16 mouse cellular contexts compared by ENCODE assay signal in genomic region chr6:60761710-60762109, GRCm38 (mm10).
"Had no signal": no experiment of that assay in that cellular context is flagged by ENCODE, and none has a peak within 500 bp of the region (broad histone marks: within the 10 kb centered on the region; RNA-seq: fewer than 3 reads in every experiment).

No protein-coding gene starts in this region.

- H3K4me1 ChIP-seq: limb, embryonic 12.5 days; midbrain, embryonic 12.5 days had no signal

- H3K4me3 ChIP-seq: limb, embryonic 12.5 days; midbrain, embryonic 12.5 days; myocyte had no signal

- H3K27me3 ChIP-seq: limb, embryonic 12.5 days; midbrain, embryonic 12.5 days had no signal

- H3K27ac ChIP-seq: kidney, postnatal 0 days; limb, embryonic 12.5 days; liver, embryonic 14.5 days; midbrain, embryonic 12.5 days; stomach, postnatal 0 days had no signal

- H3K9me3 ChIP-seq: limb, embryonic 12.5 days; midbrain, embryonic 12.5 days had no signal

- H3K9ac ChIP-seq: limb, embryonic 12.5 days; liver, embryonic 14.5 days; midbrain, embryonic 12.5 days had no signal

- H3K4me2 ChIP-seq: limb, embryonic 12.5 days; midbrain, embryonic 12.5 days had no signal

- DNase-seq: kidney, adult 11 months; kidney, adult 9 months; kidney, postnatal 36 days; layer of hippocampus, adult 9-11 months; layer of hippocampus, postnatal 36 days; liver; lung, adult 18-20 months; right cerebral cortex, adult 18-20 months; thymus, adult 18-20 months; thymus, postnatal 14 days had no signal

- H3K36me3 ChIP-seq: limb, embryonic 12.5 days; midbrain, embryonic 12.5 days had no signal
